Mouse (Mus musculus) hindbrain, postnatal 0 days (tissue): ENCODE data around the gene Hic1. TPM values are rescaled to one million over a fixed set of nuclear protein-coding genes. Genes with fewer than 3 reads are reported as not detected.

ENCODE experiments used
- ATAC-seq: fragments of 200-750 bp; cut with Nextera tagmentation; 2 replicates; pipeline ENCODE4 v1.8.0; 2017; ENCODE audit warnings: mild to moderate bottlenecking, moderate TSS enrichment, moderate library complexity
- DNase-seq: peaks from one replicate; pipeline ENCODE4 v3.0.0-alpha.2; 2015; ENCODE audit warnings: low spot score
- H3K27ac ChIP-seq: fragments of 300-500 bp; sonication (generic); 2 replicates; pipeline ENCODE4 v1.5.1; 2014; ENCODE audit warnings: mild to moderate bottlenecking
- H3K27me3 ChIP-seq: fragments of 300-500 bp; sonication (generic); 2 replicates; pipeline ENCODE4 v1.6.1; 2014; ENCODE audit warnings: low read length, mixed read lengths; ENCODE audit not compliant: insufficient read depth
- H3K36me3 ChIP-seq: fragments of 300-500 bp; sonication (generic); 2 replicates; pipeline ENCODE4 v1.6.1; 2014; ENCODE audit warnings: low read length, mixed read lengths; ENCODE audit not compliant: insufficient read depth
- H3K4me1 ChIP-seq: fragments of 300-500 bp; sonication (generic); 2 replicates; pipeline ENCODE4 v1.6.1; 2014; ENCODE audit warnings: antibody characterized with exemption, low read length, mixed read lengths; ENCODE audit not compliant: insufficient read depth
- H3K4me2 ChIP-seq: fragments of 300-500 bp; sonication (generic); 2 replicates; pipeline ENCODE4 v1.6.1; 2014; ENCODE audit warnings: low read depth, mild to moderate bottlenecking, low read length, moderate library complexity, mixed read lengths
- H3K4me3 ChIP-seq: fragments of 300-500 bp; sonication (generic); 2 replicates; pipeline ENCODE4 v1.5.1; 2014; ENCODE audit warnings: low read length
- H3K9ac ChIP-seq: fragments of 300-500 bp; sonication (generic); replicated peaks from 2 replicates; pipeline ENCODE4 v1.6.1; 2014; ENCODE audit warnings: mild to moderate bottlenecking, low read length, moderate library complexity, mixed read lengths
- H3K9me3 ChIP-seq: fragments of 300-500 bp; sonication (generic); 2 replicates; pipeline ENCODE4 v1.6.1; 2016; ENCODE audit warnings: low read length, mixed read lengths
- CTCF ChIP-seq: IDR thresholded peaks from 2 replicates; pipeline ENCODE4 v1.5.1; 2016; ENCODE audit warnings: antibody characterized with exemption, control low read depth, low read depth
- WGBS: fragments of 180-500 bp; shearing (Covaris S2); extraction: QIAGEN DNeasy Blood & Tissue Kit; methylation state at CpG from one replicate; pipeline ENCODE4 v1.1.7; 2014; 5-methylcytosine and 5-hydroxymethylcytosine counted together
- polyA plus RNA-seq: library from polyadenylated mRNA; unstranded; fragments of >200 nt; fragmentation: Nextera tagmentation; extraction: Ambion mirVana; gene quantifications from 2 replicates; pipeline ENCODE4 v1.2.1, GENCODE M21; 2015
- total RNA-seq: library from RNA; depleted of rRNA; stranded (reverse); fragments of >200 nt; gene quantifications from 2 replicates; pipeline ENCODE4 v1.2.3, GENCODE M21; 2014; rRNA removed

Hic1 gene
- 8.5 and 12.9 TPM in 2 replicates for total RNA-seq
- polyA plus RNA-seq = 1.7 TPM in 2 replicates

- Histone ChIP-seq H3K36me3 (no peaks in the 10 kb centered on the region), H3K27me3 (peaks cover 43% of the 10 kb centered on the region), H3K4me3 (peak within 1 kb of the TSS; percentile 45), H3K9me3 (no peaks in the 10 kb centered on the region), H3K4me1 (peaks cover 22% of the 10 kb centered on the region), H3K27ac (peak within 1 kb of the TSS; percentile 12; the same call in 1 of the 2 replicates), H3K4me2 (peak within 1 kb of the TSS; percentile 80), H3K9ac (peak within 1 kb of the TSS; percentile 50)
- no peak for ATAC-seq
- WGBS = 3% methylated on average over 23 of the region's 23 CpGs
- TF ChIP-seq CTCF = no peak
- DNase-seq = no peak
These were observed at the start of gene Hic1 for GRCm38 (mm10) chr11:75169405-75170080. Gene Hic1, minus strand, starts transcription at chr11:75169519.

DNA sequence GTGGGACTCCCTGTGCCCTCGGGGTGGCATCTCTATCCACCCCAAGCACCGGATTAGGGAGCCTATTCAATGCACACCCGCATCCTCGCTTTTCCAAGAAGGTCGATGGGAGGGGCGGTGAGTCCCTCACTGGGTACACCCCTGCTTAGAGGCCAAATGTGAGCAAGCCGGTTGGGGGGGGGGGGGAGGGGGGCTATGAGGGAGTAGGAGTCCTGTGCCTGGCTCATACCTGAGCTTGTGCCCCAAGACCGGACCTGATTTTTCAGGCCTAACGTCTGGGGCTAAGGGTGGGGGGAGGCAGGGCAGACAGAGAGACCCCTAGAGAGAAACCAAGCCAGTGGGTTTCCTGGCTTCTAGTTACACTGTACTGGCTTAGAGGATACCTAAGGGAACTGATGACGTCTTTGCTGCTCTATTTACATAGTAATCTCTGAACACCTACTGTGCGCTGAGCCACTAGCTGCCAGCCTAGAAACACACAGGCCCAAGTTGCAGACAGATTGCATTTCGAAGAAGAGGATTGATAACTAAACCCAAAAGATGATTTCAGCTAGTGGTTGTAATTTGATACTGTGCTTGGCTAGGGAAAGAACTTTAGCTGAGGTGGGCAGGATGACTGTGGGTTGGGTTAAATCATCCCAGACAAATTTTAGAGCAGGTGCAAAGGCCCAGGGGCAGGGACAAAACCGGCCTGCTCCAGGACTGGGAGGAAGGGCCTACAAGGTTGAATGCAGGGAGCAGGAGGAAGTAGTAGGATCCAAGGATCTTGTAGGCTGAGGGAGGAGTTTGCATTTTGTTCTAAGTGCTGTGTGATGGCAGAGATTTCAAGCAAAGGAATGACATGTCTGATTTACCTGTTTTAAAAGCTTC, 45.0 kb upstream of the Hic1 start:
- H3K9ac ChIP-seq = peak overlapping the region; percentile 50
- peak; percentile 8; the same call in 1 of the 2 replicates for ATAC-seq
- peak overlapping the region; percentile 29 for H3K4me3 ChIP-seq
- no peaks in the 10 kb centered on the region for H3K27me3 ChIP-seq
- no peaks in the 10 kb centered on the region for H3K36me3 ChIP-seq
- DNase-seq = no peak
- no peak for TF ChIP-seq CTCF
- H3K4me2 ChIP-seq = peak overlapping the region; percentile 58
- 18% methylated on average over 13 of the region's 13 CpGs for WGBS
- H3K27ac ChIP-seq = peak overlapping the region; percentile 2; the same call in 1 of the 2 replicates
- H3K4me1 ChIP-seq = peaks cover 16% of the 10 kb centered on the region
- no peaks in the 10 kb centered on the region for H3K9me3 ChIP-seq

DNA sequence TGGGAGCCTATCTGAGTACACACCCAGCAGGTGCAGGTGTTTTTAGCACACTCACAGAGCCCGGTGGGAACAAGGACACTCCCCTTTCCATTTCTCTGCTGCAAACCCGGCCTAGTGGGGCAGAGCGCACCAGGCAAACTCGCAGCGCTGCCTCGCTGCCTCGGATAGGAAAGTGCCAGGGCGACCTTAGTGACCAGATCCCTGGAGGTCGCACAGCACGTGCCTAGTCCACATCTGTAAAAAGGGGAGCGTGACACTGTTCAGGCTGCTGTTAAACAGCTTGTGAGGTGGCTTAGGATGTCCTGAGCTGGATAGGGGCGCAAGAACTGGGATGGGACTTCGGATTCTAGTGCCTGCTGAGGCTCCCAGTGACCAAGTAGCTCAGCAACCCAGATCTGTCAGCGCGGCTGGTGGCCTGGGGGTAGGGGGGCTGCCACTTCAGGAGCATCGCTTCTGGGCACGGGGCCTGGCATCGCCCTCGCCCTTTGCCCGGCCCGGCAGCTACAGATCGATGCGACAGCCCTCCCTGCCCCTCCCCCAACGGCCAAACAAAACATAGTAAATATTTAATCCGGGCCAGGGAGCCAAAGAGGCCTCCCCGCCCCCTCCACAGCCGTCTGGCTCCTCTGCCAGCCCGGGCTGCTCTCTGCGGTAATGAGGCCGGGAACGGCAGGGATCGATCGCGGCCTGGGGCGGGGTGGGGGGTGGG, 44.2 kb upstream of the Hic1 start:
- no peak for TF ChIP-seq CTCF
- Histone ChIP-seq H3K9ac (peak overlapping the region; percentile 50), H3K4me1 (peaks cover 16% of the 10 kb centered on the region), H3K4me2 (peak overlapping the region; percentile 58), H3K4me3 (peak overlapping the region; percentile 29), H3K9me3 (no peaks in the 10 kb centered on the region), H3K36me3 (no peaks in the 10 kb centered on the region), H3K27ac (peak overlapping the region; percentile 2; the same call in 1 of the 2 replicates), H3K27me3 (no peaks in the 10 kb centered on the region)
- WGBS = 3% methylated on average over 34 of the region's 35 CpGs
- peak; percentile 67; the same call in 1 of the 2 replicates for ATAC-seq
- peak; percentile 57 for DNase-seq

GRCm38 (mm10) chr11:75212876-75213275, 43.6 kb upstream of the Hic1 start:
- no peaks in the 10 kb centered on the region for H3K9me3 ChIP-seq
- ATAC-seq (no peak), DNase-seq (peak; percentile 24)
- WGBS = 33% methylated on average over 3 of the region's 3 CpGs
- no peaks in the 10 kb centered on the region for H3K27me3 ChIP-seq
- no peaks in the 10 kb centered on the region for H3K36me3 ChIP-seq
- no peak overlapping the region for H3K4me3 ChIP-seq
- no peak for TF ChIP-seq CTCF
- H3K27ac ChIP-seq = peak overlapping the region; percentile 74
- no peak overlapping the region for H3K4me2 ChIP-seq
- peaks cover 16% of the 10 kb centered on the region for H3K4me1 ChIP-seq
- no peak overlapping the region for H3K9ac ChIP-seq

DNA sequence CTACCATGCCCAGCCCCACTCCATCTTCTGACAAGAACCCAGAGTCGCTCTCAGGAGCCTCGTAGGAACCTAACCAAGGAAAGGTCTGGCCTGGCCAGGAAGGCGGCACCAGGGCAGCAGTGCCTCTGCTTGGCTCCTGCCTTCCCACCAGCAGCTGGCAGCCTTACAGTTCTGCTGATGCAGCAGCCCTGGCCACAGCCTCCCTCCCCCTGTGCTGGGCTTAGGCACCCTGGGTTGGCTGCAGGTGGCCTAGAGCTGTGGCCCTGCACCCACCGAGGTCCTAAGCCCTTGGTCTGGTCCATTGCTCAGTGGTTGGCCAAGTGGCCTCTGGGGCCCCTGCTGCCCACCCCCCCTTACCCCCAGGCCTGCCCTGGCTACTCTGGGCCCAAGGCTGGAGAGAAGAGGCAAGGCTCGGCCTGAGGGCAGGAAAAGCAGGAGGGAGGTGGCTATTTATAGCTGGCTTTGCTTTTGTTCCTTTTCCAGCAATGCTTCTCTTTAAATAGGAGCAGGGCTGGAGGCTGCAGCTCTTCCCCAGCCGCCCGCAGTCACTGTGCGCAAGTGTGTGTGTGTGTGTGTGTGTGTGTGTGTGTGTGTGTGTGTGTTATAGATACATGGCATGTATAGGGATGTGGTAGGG, 42.8 kb upstream of the Hic1 start:
- ATAC-seq = peak; percentile 44
- Histone ChIP-seq H3K27ac (peak overlapping the region; percentile 74), H3K4me2 (no peak overlapping the region), H3K27me3 (no peaks in the 10 kb centered on the region), H3K9me3 (no peaks in the 10 kb centered on the region), H3K9ac (no peak overlapping the region), H3K4me3 (no peak overlapping the region), H3K36me3 (no peaks in the 10 kb centered on the region), H3K4me1 (peaks cover 16% of the 10 kb centered on the region)
- peak; percentile 36 for DNase-seq
- WGBS = 47% methylated on average over 8 of the region's 8 CpGs
- TF ChIP-seq CTCF = no peak

DNA sequence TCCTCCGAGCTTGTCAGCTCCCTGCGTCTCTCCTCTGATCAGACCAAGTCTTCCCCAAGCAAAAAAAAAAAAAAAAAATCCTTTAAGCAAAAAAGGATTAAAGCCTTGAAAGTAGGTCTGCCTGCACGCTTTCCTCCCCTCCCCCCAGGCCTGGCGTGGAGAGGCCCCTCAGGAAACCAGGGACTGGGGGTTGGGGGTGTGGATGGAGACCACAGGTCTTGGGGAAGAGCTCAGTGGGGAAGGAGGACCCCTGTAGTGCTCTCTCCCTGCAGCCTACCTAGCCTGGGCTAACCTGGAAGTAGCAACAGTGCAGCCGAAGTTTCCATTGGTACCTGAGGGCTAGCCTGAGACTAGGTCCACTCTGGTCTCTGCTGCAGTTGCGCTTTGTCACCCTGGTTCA, 41.4 kb upstream of the Hic1 start:
- no peaks in the 10 kb centered on the region for H3K36me3 ChIP-seq
- ATAC-seq (no peak), DNase-seq (no peak)
- no peak overlapping the region for H3K4me2 ChIP-seq
- no peak for TF ChIP-seq CTCF
- H3K9me3 ChIP-seq = no peaks in the 10 kb centered on the region
- H3K4me3 ChIP-seq = no peak overlapping the region
- peaks cover 16% of the 10 kb centered on the region for H3K4me1 ChIP-seq
- WGBS = 55% methylated on average over 6 of the region's 6 CpGs
- 0 out of 2 replicates have a peak overlapping the region, but pooled peaks have one; percentile 26 for H3K27ac ChIP-seq
- no peaks in the 10 kb centered on the region for H3K27me3 ChIP-seq
- H3K9ac ChIP-seq = no peak overlapping the region
